Mouse (Mus musculus): ENCODE data around the gene Cd46. TPM values are rescaled to one million over a fixed set of nuclear protein-coding genes. Genes with fewer than 3 reads are reported as not detected.

The Cd46 gene
- 1 to 10 TPM in 1 of 2 experiments, under 1 TPM in 1; 0.77 to 1.3 TPM for total RNA-seq (2021)
- long read RNA-seq, experiment 1 = 0 reads
- long read RNA-seq, experiment 2, partial matches to known transcripts = 0 of 1 reads
- long read RNA-seq, experiment 2, other reads (novel, unspliced or antisense) = 1 of 1 reads

DNA sequence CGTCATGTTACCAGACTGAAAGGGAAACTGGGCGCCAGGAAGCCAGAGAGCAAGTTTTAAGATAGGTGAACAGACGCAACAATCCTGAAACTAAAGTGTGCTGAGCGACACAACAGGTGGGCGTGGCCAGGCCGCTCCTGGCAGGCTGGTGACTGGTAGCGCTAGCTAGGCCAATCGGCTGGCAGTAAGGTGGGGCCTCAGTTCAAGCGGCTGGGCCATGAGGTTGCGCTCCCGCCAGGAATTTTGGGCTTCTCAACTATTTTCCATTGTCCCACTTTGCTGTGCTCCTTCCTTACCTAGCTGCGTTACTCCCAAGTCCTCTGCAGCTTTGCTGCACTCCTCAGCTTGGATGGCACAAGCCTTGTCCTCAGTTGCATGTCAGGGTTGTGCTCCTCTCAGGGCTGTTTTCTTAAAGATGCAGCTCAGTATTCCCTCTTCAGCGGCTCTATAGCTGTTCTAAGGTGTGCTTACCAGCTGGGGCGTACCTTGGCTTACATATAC lies at the start of gene Cd46:
Gene Cd46 (minus strand): TSS at position 30 of the 501 bp plus-strand sequence.
- DNase-seq (ENCODE audit: low spot score in 2 of 2) = peak; percentile 67 to 73

DNA sequence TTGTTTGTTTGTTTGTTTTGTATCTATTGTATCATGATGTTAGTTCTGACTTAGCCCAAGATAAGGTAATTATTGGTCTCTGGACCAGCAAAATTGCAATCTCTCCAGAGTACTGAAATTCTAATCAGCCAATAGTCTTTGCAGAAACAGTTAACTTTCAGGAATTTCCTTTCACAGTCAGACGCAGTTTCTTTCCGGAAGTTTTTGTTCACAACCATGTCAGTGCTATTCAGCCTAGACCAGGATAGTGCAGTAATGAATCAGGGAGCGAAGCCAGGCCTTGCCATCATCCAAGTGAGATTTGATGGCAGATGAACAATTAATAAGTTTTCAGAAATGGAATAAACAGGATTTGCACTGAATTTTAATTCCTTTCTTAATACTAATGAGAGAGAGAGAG lies 40.0 kb upstream of the Cd46 start:
- no peak for DNase-seq (ENCODE audit: low spot score in 2 of 2)

DNA sequence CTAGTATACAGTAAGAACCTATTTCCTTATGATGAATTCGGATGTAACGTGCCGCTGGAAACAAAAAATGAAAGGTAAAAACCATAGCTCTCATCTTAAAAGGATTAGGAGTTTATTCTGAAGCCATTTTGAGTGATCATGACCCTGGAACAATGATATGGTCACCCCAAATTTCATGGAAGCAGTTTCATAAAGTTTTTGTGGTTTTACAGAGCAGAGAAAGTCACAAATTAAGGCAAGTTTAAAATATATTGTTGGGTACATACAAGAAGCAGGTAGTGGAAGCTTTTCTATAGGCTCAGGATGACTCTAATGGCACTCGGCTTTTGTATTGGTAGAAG lies 39.6 kb upstream of the Cd46 start:
- no peak for DNase-seq (ENCODE audit: low spot score in 2 of 2)

DNA sequence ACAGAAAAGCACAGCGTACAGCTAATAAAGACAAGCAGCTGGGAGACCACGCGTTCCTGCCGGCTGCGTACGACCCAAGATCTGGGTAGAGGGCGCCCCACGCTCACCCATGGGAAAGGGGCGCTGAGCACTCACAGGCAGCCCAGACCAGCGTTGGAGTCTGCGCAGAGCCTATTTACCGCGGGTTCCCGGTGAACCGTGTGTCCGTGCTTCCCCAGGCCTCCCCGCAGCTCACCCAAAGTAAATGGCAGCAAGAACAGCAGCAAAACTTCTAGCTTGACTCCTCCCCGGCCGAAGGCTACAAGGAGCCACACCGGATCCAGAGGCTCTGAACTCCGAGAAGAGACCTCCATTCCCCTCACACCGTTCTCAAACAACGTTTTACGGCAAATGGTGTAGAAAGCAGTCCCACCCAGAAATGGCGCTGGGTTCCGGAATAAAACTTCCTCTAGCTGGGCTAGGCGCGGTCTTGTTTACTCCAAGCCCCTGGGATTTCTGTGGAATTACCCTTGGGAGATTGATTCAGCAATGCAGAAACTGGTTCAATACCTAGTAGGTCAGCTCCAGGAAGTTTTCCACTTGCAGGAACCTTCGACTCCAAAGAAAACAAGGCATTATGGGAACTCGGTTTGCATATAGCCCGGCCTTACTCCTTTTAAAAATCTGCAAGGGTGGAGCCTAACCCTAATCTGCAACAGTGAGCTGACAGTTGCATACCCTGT lies 39.1 kb upstream of the Cd46 start, which contains the start of gene Cr1l:
Gene Cr1l (minus strand): TSS at position 634 of the 722 bp plus-strand sequence.
- peak; percentile 79 to 83 for DNase-seq (ENCODE audit: low spot score in 2 of 2)

DNA sequence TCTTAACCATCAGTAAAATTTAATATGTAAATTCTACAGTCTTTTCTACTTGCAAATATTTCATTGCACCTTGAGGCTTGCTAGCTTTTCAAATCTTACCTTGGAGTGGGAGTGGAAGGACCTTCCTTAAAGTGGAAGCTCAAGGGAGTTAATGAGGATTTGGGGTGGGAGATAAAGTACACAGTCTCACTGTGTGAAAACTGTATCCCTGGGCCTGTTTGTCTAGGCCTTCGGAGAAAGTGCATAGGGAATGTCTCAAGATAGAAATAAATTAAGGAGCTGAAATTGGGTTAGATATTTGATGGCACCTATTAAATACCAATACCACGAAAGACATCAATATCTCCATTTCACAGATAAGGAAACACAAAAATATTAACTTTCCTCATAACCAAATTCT lies 38.4 kb upstream of the Cd46 start:
- DNase-seq (ENCODE audit: low spot score in 2 of 2) = no peak

DNA sequence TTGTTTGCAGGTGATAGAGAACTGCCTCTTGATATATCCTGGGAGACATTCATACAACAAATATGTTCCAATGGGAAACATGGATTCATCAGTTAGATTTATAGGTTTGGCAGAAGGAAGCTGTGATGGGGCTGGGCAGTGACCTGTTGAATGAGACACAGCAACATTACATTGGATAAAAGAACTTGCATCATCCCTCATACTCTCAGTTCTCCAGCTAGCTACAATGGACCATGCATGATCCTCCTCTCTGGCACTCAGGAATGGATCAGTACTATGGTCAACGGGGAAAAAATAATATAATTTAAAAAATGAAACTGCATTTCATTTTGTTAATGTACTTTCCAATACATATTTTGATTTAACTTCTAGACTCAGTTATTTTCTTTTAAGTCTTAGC lies 37.8 kb upstream of the Cd46 start:
- DNase-seq (ENCODE audit: low spot score in 2 of 2) = no peak

DNA sequence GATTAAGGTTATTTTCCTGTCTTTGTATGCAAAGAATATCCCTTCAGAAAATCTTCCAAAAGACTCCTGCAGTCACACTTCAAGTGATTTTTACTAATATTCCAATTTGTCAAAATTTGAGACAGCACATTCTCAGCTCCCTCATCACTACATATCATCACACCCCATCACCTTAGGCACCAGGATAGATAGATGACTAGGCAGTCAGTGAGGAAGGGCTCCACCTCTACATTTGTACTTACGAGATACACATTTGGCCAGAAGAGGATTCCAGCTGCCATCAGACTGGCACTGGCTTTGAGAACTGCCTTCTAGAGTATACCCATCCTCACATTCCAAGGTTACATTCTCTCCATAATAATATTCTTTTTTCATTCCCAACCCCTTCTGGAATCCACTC lies 22.4 kb upstream of the Cd46 start:
- no peak for DNase-seq (ENCODE audit: low spot score in 2 of 2)

DNA sequence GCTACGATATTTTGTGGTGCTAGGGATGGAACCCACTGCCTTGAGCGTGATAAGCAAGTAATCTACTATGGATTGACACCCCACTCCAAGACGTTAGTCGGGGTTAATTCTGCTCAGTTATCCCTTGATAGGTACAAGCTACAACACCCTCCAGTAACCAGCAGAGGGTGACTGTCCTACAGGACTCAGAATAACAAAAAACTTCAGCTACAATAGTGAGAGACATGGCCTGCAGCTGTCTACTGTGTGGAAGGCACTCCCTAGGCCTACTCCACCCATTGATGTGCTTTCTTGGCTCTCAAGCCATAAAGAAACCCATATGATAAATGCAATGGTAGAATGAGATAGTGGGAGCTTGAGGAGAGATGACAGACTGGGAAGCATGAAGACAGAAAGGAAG lies 21.6 kb upstream of the Cd46 start:
- no peak for DNase-seq (ENCODE audit: low spot score in 2 of 2)

DNA sequence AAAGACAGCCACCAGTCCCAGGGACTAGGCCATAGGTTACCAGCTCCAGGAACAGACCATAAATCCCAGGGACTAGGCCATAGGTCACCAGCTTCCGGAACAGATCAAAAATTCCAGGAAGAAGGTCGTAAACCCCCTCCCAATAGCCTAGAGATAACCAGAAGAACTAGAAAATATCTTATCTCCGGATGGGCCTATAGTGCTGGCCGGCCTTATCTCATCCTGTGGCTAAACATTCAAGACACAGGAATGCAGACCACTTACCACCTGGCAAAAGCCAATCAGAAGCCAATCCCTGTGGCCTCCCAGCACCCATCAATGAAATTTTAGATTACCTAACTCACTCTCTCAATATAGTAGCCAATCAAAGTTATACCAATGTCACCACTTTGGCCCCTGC lies 8.6 kb upstream of the Cd46 start:
- no peak for DNase-seq (ENCODE audit: low spot score in 2 of 2)

DNA sequence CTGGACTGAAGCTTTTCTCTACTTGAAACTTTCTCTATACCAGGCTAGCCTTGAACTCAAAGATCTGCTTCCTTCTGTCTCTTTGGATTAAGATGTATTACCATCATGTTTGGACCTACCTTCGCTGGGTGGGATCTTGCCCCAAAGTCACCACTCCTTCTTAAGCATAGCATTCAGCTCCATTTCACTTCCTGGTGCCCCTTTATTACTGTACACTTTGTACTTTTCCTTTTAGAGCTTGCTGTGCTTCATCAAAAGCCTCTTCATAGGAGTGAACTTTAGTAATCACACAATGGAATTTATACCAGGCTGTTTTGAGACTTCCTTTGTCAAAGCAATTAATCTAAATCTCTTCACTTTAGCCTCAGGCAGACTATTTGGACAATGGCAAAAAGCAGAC lies 6.0 kb upstream of the Cd46 start:
- DNase-seq (ENCODE audit: low spot score in 2 of 2) = no peak

DNA sequence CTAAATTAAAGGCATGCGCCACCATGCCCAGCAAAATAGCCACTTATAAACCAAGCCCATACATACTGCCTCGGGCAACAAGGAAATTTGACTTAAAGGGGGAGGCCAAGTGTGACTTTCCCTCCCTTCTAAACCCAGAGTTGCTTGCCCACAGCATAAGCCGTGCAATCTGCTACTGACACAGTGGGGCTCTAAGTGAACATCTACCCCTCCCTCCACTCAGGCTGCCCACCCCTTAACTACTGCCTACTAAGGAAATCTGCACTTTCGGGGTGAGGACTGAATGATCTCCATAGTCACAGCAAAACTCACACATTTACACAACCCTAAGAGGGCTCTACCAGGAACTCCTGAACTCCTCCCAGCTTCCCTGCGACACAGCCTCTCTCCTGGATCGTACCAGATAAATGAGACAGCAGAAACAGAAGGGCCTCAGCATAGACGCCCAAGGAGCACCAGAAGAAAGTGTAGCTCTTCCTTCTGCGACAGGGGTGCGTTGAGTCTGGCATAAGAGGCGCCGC lies 290 bp downstream of the Cd46 start:
- DNase-seq (ENCODE audit: low spot score in 2 of 2) = no peak

DNA sequence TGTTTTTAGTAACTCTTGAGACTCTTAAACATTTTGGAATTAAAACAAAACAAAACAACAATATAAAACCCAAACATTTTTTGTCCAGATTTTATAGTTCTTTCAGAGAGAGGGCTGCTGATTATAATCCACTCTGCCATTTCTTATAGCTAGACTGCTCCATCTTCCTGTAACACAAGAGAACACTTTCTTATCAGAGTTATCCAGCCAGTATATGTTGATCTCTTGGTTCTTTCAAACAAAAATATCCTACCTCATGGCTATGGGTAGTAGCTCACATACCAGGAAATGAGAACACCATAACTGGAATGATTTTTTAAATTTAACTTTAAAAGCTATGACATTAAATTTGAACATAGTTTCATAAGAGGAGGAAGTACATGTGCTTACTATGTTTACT lies 9.9 kb downstream of the Cd46 start:
- no peak for DNase-seq (ENCODE audit: low spot score in 2 of 2)

DNA sequence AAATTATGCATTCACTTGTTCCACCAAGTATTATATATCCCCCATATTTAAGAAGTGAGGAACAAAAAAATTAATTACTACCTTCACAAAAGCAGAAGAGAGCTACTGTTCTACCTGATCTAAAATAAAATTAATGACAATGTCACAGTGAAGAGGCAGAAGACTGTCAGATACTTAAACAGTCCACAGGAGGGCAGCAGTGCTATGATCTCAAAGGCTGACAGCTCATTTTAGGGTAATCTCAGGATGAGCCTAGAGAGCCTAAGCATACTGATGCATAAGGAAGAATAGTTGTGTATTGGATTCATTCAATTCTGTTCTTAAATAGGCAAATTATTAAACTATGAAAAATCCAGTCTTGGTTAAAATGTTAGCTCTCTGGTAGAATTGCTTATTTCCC lies 51.6 kb downstream of the Cd46 start:
- no peak for DNase-seq (ENCODE audit: low spot score in 2 of 2)

DNA sequence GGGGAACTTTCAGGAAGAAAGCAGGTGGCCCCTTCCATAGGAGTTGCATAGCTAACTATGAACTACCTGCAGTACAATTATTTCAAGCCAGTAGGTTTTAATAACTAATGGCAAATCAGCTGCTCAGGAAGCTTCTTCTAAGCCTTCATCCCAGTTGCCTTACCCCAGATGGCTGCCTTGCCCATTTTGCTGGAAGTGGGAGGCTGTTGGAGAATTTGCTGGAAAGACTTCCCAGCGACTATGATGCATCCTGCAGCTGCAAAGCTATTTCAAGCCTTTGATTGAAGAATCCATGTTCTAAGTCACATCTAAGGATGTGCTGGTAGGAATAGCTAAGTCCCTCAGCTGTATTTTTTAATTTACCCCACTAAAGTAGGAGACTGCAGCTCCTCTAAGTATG lies 53.7 kb downstream of the Cd46 start:
- no peak for DNase-seq (ENCODE audit: low spot score in 2 of 2)

DNA sequence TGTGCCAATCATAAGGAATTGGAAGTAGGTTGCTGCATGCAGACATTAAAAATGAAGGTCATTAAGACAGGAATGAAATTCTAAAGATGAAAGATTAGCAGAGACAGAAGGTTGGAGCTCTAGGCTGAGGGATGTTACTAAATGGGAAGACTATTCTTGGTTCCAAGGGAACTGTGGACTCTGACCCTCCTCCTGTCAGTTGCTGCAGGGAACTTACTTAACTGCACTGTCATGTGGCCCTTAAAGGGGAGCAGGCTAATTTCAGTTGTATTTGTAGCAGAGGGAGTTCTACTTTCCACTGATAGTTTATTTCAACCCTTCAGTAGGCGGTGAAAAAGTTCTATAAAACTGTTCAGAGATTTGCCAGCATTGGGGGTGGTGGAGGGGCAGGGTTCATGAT lies 54.1 kb downstream of the Cd46 start:
- DNase-seq (ENCODE audit: low spot score in 2 of 2) = no peak

DNA sequence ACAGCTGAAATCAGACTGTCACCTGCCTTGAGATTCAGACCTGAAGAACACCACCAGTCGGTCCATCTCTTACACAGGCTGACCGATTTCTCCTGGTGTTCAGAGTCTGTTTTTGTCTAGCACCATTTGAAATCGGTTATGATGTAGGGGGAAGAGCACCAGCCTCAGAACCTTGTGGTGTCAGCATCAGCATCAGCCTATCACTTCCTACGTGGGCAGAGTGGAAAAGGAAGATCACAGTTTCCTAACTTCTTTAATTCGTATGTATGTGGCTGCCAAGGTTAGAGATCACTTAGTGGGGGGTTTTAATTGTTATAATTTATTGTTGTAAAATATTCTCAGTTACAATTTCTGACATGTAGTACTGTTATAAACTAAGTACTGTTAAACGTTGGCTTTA lies 54.6 kb downstream of the Cd46 start:
- no peak for DNase-seq (ENCODE audit: low spot score in 2 of 2)

DNA sequence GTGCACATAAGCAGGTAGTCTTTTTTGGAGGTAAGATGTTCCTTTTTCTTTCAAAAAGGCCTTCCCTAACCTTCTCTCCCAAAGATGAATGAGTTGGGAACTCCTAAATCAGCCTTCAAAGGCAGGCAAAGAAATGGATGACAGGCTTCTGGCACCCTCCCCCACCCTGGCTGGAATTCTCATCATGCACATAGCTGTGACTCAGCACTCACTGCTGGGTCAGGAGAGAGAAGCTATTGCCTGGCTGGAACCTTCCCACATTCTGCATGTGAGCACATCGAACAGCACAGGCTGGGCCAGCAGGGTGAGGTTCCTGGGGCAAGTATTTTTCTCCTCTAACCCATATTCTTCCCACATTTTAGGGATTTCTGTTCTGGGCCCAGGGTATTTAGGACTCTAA lies 58.1 kb downstream of the Cd46 start:
- peak; percentile 42 to 49 for DNase-seq (ENCODE audit: low spot score in 2 of 2)

DNA sequence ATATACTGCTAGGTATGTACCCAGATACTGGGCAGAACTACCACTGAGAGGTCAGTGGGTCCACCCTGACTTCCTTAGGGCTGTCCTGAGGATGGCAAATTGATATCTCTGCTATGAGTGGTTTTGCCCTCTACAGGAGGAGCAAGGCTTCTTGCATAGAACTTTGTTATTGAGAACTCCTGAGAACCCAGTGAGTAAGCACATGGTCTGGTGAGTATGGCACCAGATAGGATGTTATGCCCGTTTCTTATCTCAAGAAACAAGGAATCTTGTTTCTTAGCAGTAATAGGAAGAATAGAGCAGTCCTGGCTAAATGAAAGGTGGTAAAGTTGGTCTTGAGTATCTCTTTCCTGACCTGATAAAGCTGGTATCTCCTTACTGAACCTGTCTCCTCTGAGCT lies 59.3 kb downstream of the Cd46 start:
- no peak for DNase-seq (ENCODE audit: low spot score in 2 of 2)

DNA sequence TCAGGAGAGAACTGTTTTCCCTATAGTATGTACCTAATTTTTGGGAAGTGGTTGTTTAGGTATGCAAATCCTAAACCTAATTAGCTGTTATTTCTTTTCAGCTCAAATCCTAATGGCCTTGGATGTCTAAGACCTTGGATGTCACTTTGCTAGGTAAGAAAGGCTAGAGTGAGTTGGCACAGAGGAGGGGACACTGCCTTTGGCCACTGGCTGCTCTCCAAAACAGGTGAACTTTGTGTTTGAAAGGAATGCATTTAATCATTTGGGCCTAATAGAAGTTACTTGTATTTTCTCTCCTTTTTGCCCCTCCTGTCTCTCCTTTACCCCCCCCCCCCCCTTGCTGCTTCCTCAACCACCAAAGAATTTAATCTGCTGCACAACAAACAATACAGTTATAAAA lies 60.3 kb downstream of the Cd46 start:
- DNase-seq (ENCODE audit: low spot score in 2 of 2) = no peak

DNA sequence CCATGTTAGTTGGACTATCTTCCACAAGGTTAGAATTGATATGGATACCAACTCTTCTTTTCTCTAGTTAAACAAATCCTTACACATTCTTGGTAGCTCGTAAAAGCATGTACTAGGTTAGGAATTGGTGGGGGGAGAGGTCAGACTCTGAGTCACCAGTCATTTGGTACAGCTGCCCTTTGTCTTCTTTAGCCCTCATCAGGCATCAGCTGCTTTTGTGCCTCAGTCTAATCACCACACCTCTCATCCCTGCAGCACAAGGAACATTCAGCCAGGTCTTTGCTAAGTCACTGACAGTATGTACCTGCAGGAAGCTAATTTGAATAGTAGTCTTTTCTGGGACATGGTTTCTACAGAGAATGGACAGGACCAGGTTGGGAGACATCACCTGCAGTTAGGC lies 64.5 kb downstream of the Cd46 start:
- no peak for DNase-seq (ENCODE audit: low spot score in 2 of 2)

DNA sequence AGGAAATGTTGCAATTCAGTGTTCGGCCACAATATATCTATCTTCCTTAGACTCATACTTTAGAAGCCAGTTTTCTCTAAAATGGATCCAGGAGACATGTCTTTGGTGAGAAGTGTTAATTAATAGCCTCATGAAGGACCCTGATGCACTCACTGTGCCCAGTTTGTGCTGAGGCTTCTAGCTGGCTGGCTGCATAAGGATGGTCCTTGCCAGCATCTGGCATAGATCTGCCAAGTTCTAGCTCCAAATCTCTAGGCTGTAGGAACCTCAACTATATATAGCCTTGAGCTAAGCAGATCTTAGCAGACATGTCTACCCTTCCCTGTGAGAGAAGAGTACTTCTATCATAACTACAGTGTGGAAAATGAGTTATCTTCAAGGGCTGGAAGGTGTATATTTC lies 68.2 kb downstream of the Cd46 start:
- no peak for DNase-seq (ENCODE audit: low spot score in 2 of 2)

DNA sequence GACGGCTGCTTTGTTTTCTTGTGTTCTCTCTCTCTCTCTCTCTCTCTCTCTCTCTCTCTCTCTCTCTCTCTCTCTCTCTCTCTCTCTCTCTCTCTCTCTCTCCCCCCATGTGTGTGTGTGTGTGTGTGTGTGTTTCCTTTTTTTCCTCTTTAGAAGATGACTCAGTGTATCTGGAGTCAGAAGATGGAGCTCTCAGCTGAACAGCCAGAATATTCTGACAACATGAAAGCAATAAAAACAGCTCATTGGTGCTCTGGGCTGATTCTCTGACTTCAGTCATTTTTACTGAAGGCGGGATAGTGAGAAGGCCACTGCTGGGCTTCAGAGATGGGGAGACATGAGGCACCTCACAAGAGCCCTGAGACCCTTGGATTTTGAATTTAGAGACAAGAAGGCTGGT lies 70.2 kb downstream of the Cd46 start:
- no peak for DNase-seq (ENCODE audit: low spot score in 2 of 2)

DNA sequence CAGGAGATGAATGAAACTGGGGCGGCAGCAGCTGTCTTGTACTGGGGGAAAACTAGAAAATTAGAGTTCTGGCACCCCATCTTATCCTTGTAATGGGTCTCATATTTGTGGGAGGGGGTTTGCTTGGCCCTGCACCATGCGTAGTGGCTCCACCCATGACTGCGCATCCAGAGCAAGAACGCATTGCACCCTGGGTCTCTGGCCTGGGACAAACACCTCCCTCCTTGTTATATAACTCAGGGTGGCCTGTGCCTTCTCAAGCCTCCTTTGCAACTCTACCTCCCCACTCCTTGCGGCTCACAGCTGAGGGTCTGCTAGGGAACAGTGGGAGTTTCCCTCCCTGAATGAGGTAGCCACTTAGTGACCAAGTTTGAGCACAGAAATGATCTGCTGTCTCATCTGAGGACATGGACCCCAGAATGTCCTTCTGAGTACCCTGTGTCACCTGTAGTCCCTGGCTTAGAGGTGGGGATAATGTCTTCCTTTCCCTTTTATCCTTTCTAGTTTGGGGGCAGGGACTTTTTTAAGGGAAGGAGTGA lies 72.9 kb downstream of the Cd46 start:
- DNase-seq (ENCODE audit: low spot score in 2 of 2) = no peak
